Mouse (Mus musculus) small intestine, adult 2 months (tissue): ENCODE measurements around the gene Gm10203.

ENCODE experiments used
- CTCF ChIP-seq: fragments of 200-500 bp; IDR thresholded peaks from 2 replicates; pipeline ENCODE4 v1.5.1; 2012; ENCODE audit warnings: low read depth, mild to moderate bottlenecking, control low read depth, inconsistent platforms, low read length, moderate library complexity, mixed read lengths; ENCODE audit not compliant: insufficient replicate concordance, insufficient read length; ENCODE audit errors: extremely low read depth
- POLR2A ChIP-seq: fragments of 200-500 bp; IDR thresholded peaks from 2 replicates; pipeline ENCODE4 v1.6.1; 2012; ENCODE audit warnings: low read depth, mild to moderate bottlenecking, control low read depth, inconsistent platforms, low read length, moderate library complexity

GRCm38 (mm10) chr6:149154116-149155030, 24.4 kb downstream of the Gm10203 start:
- TF ChIP-seq POLR2A (no peak), CTCF (no peak)
